Mouse (Mus musculus) ES-Bruce4 (cell line): ENCODE measurements at regions not wholly inside any gene's neighbourhood (a gene's known extent, or its start where the extent isn't known, plus 50 kb on each side); places are given as distances from the start of the nearest gene placed in this dataset.

ENCODE experiments used
- H3K27ac ChIP-seq: 2 replicates; pipeline ENCODE4 v1.5.1; 2012; ENCODE audit warnings: low read length, inconsistent platforms; ENCODE audit not compliant: insufficient read depth
- H3K27me3 ChIP-seq: 2 replicates; pipeline ENCODE4 v1.6.1; 2012; ENCODE audit warnings: mild to moderate bottlenecking, low read length, inconsistent platforms; ENCODE audit not compliant: control insufficient read depth, poor library complexity, insufficient read depth, severe bottlenecking
- H3K36me3 ChIP-seq: 2 replicates; pipeline ENCODE4 v1.6.1; 2012; ENCODE audit warnings: inconsistent platforms, mild to moderate bottlenecking, low read length, moderate library complexity; ENCODE audit not compliant: control insufficient read depth, poor library complexity, insufficient read depth, severe bottlenecking
- H3K4me1 ChIP-seq: one replicate; pipeline ENCODE4 v1.8.1; 2011; ENCODE audit warnings: low read length; ENCODE audit not compliant: control insufficient read depth, insufficient read depth
- H3K4me3 ChIP-seq: 2 replicates; pipeline ENCODE4 v1.5.1; 2011; ENCODE audit warnings: low read depth, mild to moderate bottlenecking, low read length
- H3K9ac ChIP-seq: 2 replicates; pipeline ENCODE4 v1.6.1; 2012; ENCODE audit warnings: low read depth, mild to moderate bottlenecking, inconsistent platforms; ENCODE audit not compliant: poor library complexity, severe bottlenecking
- H3K9me3 ChIP-seq: replicated peaks from 2 replicates; pipeline ENCODE4 v1.6.1; 2012; ENCODE audit warnings: mild to moderate bottlenecking, low read length, inconsistent platforms; ENCODE audit not compliant: control insufficient read depth, poor library complexity, insufficient read depth, severe bottlenecking
- CTCF ChIP-seq: IDR thresholded peaks from one replicate; pipeline ENCODE4 v1.8.1; 2011; ENCODE audit warnings: low read depth, low read length
- EP300 ChIP-seq: IDR thresholded peaks from 2 replicates; pipeline ENCODE4 v1.6.1; 2011; ENCODE audit warnings: low read depth, low read length; ENCODE audit not compliant: insufficient read depth
- POLR2A ChIP-seq: IDR thresholded peaks from one replicate; pipeline ENCODE4 v1.8.1; 2011; ENCODE audit warnings: low read length; ENCODE audit not compliant: insufficient read depth

DNA sequence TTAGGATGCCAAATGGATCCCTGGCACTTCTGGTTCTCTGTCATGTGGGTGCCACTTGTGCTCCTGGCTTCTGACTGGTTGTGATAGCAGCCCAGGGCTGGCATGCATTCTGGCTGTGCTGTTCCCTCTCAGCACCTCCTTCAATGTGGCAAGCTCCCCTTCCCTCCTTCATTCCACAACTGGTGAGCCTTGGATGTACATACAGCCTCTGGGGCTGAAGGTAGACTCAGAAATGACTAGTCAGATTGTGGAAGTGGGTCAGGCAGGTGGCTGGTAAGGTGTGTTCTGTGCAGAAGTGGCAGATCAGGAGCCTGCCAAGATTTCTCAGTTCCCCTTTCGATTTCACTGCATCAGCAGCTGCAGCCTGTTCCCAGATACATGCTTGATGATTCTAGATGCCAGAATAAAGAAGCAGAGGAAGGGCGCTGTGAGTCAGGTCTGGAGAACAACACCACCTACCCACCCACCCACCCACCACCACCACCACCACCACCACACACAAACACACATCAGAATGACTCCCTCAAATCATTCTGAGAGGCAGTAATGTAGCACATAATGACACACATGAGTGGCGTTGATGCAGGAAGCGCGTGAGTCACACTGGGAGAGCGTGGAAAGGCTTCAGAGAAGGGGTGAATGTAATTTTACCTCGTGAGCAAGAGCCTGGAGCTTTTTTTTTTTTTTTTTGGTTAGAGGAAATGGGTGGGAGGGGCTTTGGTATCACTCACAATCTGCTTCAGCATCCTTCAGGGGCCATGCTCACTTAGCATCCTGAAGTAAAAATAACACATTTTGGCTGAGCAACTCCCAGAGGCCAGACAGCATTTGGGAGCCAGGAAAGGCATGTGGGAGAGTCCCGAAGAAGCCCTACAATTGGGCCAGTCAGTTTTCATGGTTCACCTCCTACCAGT, 104.6 kb upstream of the Eci2 start:
- Histone ChIP-seq H3K9me3 (no peaks in the 10 kb centered on the region), H3K4me3 (no peak overlapping the region), H3K4me1 (no peaks in the 10 kb centered on the region), H3K36me3 (no peaks in the 10 kb centered on the region), H3K27me3 (no peaks in the 10 kb centered on the region), H3K9ac (no peak overlapping the region), H3K27ac (no peak overlapping the region)
- no peak for TF ChIP-seq CTCF
- no peak for TF ChIP-seq POLR2A
- no peak for TF ChIP-seq EP300

DNA sequence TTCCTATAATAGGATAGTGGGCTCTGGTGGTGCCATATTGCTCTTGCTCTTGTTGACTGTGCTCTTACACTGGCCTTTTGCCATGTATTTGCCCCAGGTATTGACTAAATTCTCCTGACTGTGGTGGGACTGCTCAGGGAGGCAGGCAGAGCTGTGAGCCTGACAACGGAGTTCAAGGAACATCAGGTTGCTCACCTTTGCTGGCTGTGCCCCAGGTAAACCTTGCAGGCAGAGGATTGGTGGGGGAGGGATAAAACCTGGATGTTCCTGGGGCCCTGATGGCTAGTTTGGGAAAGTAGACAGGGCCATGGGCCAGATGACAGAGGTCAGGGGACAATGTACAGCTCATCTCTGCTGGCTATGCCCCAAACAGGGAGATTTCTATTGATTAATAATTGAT, 124.7 kb upstream of the Eci2 start:
- H3K36me3 ChIP-seq = no peaks in the 10 kb centered on the region
- no peaks in the 10 kb centered on the region for H3K9me3 ChIP-seq
- no peaks in the 10 kb centered on the region for H3K27me3 ChIP-seq
- no peaks in the 10 kb centered on the region for H3K4me1 ChIP-seq
- H3K4me3 ChIP-seq = no peak overlapping the region
- no peak for TF ChIP-seq POLR2A
- TF ChIP-seq EP300 = no peak
- no peak overlapping the region for H3K27ac ChIP-seq
- H3K9ac ChIP-seq = no peak overlapping the region

DNA sequence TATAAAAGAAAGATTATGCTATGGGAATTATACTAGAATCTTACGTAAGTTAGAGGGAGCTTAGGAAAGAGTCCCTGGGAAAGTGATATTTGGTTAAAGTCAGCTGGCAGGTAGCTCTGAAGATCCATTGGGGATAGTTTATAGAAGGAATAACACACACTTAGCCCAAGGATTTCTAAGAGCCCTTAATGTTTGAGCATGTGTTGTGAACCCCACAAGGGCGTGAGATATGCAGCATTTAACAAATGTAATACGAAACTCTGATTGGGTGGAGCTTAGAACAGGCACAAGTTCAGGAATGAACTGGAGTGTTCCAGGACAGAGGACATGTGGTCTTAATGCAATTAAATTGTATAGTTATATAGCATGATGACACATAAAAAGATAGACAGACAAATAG, 132.6 kb upstream of the Eci2 start:
- Histone ChIP-seq H3K27ac (no peak overlapping the region), H3K4me1 (no peaks in the 10 kb centered on the region), H3K36me3 (no peaks in the 10 kb centered on the region), H3K4me3 (no peak overlapping the region), H3K9me3 (no peaks in the 10 kb centered on the region), H3K9ac (no peak overlapping the region), H3K27me3 (no peaks in the 10 kb centered on the region)
- TF ChIP-seq CTCF (no peak), EP300 (no peak), POLR2A (no peak)

DNA sequence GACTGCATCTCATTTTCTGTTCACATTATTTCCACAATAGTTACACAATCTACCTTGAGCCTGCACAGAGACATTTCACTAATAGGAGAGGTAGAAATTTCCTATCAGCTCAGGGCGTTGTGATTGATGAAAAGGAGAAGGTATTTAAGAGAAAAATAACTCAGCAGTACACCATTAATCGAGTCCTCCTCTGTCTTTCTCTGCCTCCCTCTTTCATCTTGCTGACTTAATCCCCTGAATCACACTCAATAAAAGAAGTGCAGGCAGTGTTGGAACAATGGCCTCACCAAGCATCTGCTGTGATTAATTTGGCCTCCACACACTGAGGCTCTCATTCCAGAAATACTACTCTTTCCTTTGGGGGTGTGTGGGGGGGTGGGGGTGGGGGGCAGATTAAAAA, 133.9 kb upstream of the Eci2 start:
- H3K36me3 ChIP-seq = no peaks in the 10 kb centered on the region
- no peak overlapping the region for H3K27ac ChIP-seq
- no peak overlapping the region for H3K9ac ChIP-seq
- H3K4me1 ChIP-seq = no peaks in the 10 kb centered on the region
- TF ChIP-seq EP300 (no peak), CTCF (no peak), POLR2A (no peak)
- H3K27me3 ChIP-seq = no peaks in the 10 kb centered on the region
- H3K4me3 ChIP-seq = no peak overlapping the region
- no peaks in the 10 kb centered on the region for H3K9me3 ChIP-seq

DNA sequence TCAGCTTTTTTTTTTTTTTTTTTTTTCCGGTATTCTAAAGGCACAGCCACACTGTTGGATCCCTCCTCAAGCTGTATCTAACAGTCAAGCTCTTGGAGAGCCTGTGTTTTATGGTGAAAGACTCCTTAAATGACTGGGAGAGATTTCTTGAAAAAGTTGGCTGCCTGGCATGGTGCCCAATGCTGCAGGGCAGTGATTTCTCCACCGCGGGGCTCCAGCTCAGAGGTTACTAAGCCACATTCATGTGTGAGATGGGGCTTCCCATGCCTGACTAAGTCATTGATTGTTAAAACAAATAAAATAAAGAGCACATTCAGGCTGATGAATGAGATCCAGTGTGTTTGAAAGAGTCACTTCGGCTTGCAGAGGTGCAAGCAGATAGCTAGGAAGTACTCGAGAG, 139.2 kb upstream of the Eci2 start:
- no peaks in the 10 kb centered on the region for H3K36me3 ChIP-seq
- H3K9ac ChIP-seq = no peak overlapping the region
- no peak overlapping the region for H3K27ac ChIP-seq
- H3K27me3 ChIP-seq = no peaks in the 10 kb centered on the region; the same call in 1 of the 2 replicates
- H3K4me3 ChIP-seq = no peak overlapping the region
- TF ChIP-seq POLR2A = no peak
- no peak for TF ChIP-seq CTCF
- no peaks in the 10 kb centered on the region for H3K4me1 ChIP-seq
- H3K9me3 ChIP-seq = no peaks in the 10 kb centered on the region

DNA sequence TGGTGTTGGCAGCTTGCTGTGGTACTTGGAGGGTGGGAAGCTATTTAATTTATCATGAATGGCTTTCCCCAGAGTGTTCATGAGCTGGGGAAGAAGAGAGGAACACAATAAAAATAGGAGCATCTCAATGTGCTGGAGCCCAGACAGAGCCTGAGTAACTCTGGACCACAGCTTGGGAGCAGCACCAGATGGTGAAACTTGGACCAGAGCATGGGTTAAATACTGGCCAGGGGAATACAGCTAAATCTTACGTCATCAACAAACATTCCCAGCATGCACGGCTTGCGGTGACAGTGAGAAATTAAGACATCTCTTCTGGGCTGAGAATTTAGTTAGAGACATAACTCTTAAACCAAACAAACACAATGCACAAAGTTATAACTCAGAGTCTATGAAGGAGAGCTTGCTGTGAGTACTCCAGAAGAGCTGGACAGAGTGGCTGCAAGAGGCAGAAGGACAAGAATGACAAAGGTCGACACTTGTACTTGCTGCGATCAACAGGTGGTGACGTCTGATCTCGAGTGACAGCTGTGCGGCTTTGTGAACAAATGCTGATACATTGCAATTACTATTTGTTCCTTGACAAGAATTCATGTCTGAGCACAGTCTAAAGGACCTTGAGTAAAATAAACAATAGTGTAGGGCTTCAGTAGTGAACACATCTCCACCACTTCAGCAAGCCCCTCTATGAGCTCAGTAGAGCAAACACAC, 140.1 kb upstream of the Eci2 start:
- no peak overlapping the region for H3K9ac ChIP-seq
- TF ChIP-seq EP300 (no peak), CTCF (no peak), POLR2A (no peak)
- H3K36me3 ChIP-seq = no peaks in the 10 kb centered on the region
- no peaks in the 10 kb centered on the region for H3K4me1 ChIP-seq
- no peak overlapping the region for H3K27ac ChIP-seq
- no peaks in the 10 kb centered on the region; the same call in 1 of the 2 replicates for H3K27me3 ChIP-seq
- no peak overlapping the region for H3K4me3 ChIP-seq
- H3K9me3 ChIP-seq = no peaks in the 10 kb centered on the region
